In genomic region chr8:12811231-12811630, GRCm38 (mm10) we compare ENCODE assay signal across 10 mouse cellular contexts. TPM values are rescaled to one million over a fixed set of nuclear protein-coding genes. Genes with fewer than 3 reads are reported as not detected.
DNase-seq lines count a peak whose midpoint lies in the region; ATAC-seq and TF ChIP-seq lines count a peak whose summit lies in the region.
"Had no signal": no experiment of that assay in that cellular context is flagged by ENCODE, and none has a peak within 500 bp of the region (broad histone marks: within the 10 kb centered on the region; RNA-seq: fewer than 3 reads in every experiment).

No protein-coding gene starts in this region.

- no peak for TF ChIP-seq POLR2A in kidney, adult 2 months (IDR thresholded peaks at IDR 0.05; ENCODE audit: low read depth, low read length)

- peak; percentile 32 for DNase-seq in kidney, adult 2 months
- no peak for DNase-seq in kidney, adult 8-10 months
- DNase-seq in midbrain, postnatal 0 days (ENCODE audit: low spot score) = peak; percentile 46
- peak; percentile 17 for DNase-seq in ZHBTc4 (ENCODE audit: low read depth, low spot score)
- DNase-seq in T-cell, adult 2 months (ENCODE audit: low spot score) = no peak

- H3K36me3 ChIP-seq in kidney, adult 2 months (ENCODE audit: control insufficient read depth, insufficient read depth, low read length) = peaks cover 2% of the 10 kb centered on the region; the same call in 1 of the 2 replicates
- peaks cover 27% of the 10 kb centered on the region for H3K36me3 ChIP-seq in midbrain, postnatal 0 days (ENCODE audit: insufficient read depth, low read length)
- H3K36me3 ChIP-seq in midbrain, embryonic 16.5 days (ENCODE audit: control insufficient read depth, insufficient read depth, low read length) = peaks cover 3% of the 10 kb centered on the region
- H3K36me3 ChIP-seq in forebrain, embryonic 12.5 days (replicated peaks) = peaks cover 17% of the 10 kb centered on the region

- no peak for ATAC-seq in midbrain, postnatal 0 days (ENCODE audit: low FRiP score)
- no peak for ATAC-seq in midbrain, embryonic 16.5 days
- no peak for ATAC-seq in forebrain, embryonic 12.5 days (ENCODE audit: low FRiP score)
- ATAC-seq: hindbrain, embryonic 16.5 days had no signal

- 44% methylated on average over 6 of the region's 6 CpGs for WGBS in kidney, adult 2 months
- WGBS in midbrain, postnatal 0 days = 45% methylated on average over 6 of the region's 6 CpGs
- 46% methylated on average over 6 of the region's 6 CpGs for WGBS in midbrain, embryonic 16.5 days
- 52% methylated on average over 6 of the region's 6 CpGs for WGBS in forebrain, embryonic 12.5 days

- TF ChIP-seq CTCF in kidney, adult 2 months (conservative IDR thresholded peaks at IDR 0.05; ENCODE audit: insufficient read depth, insufficient read length, low read depth, low read length) = peak; percentile 28; the same call in 1 of the 2 replicates
- TF ChIP-seq CTCF in midbrain, postnatal 0 days (IDR thresholded peaks at IDR 0.05) = peak; percentile 54; the same call in 1 of the 2 replicates

- 0 out of 2 replicates have a peak, but pooled peaks cover 2% of the 10 kb centered on the region for H3K4me1 ChIP-seq in kidney, adult 2 months (ENCODE audit: control insufficient read depth, insufficient read depth, low read length)
- H3K4me1 ChIP-seq in midbrain, postnatal 0 days (ENCODE audit: insufficient read depth, low read length) = no peaks in the 10 kb centered on the region
- no peaks in the 10 kb centered on the region; the same call in 1 of the 2 replicates for H3K4me1 ChIP-seq in midbrain, embryonic 16.5 days (ENCODE audit: control insufficient read depth, insufficient read depth, low read length)
- H3K4me1 ChIP-seq in forebrain, embryonic 12.5 days = peaks cover 7% of the 10 kb centered on the region
- H3K4me1 ChIP-seq: embryonic facial prominence, embryonic 15.5 days had no signal

- H3K4me2 ChIP-seq in midbrain, postnatal 0 days (ENCODE audit: low read depth, low read length, poor library complexity, severe bottlenecking) = no peak overlapping the region
- H3K4me2 ChIP-seq in midbrain, embryonic 16.5 days (ENCODE audit: low read length) = no peak overlapping the region
- no peak overlapping the region for H3K4me2 ChIP-seq in forebrain, embryonic 12.5 days
- H3K4me2 ChIP-seq: embryonic facial prominence, embryonic 15.5 days; neural tube, embryonic 13.5 days had no signal

- no peaks in the 10 kb centered on the region for H3K27me3 ChIP-seq in kidney, adult 2 months (replicated peaks; ENCODE audit: control insufficient read depth, insufficient read depth, low read length)
- H3K27me3 ChIP-seq in midbrain, postnatal 0 days (ENCODE audit: insufficient read depth, low read length) = no peaks in the 10 kb centered on the region
- no peaks in the 10 kb centered on the region for H3K27me3 ChIP-seq in midbrain, embryonic 16.5 days (ENCODE audit: control insufficient read depth, insufficient read depth, low read depth, low read length)
- H3K27me3 ChIP-seq in forebrain, embryonic 12.5 days = no peaks in the 10 kb centered on the region
- H3K27me3 ChIP-seq: embryonic facial prominence, embryonic 15.5 days; neural tube, embryonic 13.5 days had no signal

- no peaks in the 10 kb centered on the region for H3K9me3 ChIP-seq in midbrain, postnatal 0 days (ENCODE audit: low read length)
- no peaks in the 10 kb centered on the region for H3K9me3 ChIP-seq in midbrain, embryonic 16.5 days (replicated peaks; ENCODE audit: control insufficient read depth, low read length, poor library complexity, severe bottlenecking)
- H3K9me3 ChIP-seq in forebrain, embryonic 12.5 days = no peaks in the 10 kb centered on the region
- H3K9me3 ChIP-seq: embryonic facial prominence, embryonic 15.5 days; neural tube, embryonic 13.5 days had no signal

- no peak overlapping the region for H3K4me3 ChIP-seq in kidney, adult 2 months (ENCODE audit: insufficient read depth, low read depth, low read length)
- H3K4me3 ChIP-seq in midbrain, postnatal 0 days (ENCODE audit: low read depth, low read length) = no peak overlapping the region
- H3K4me3 ChIP-seq in midbrain, embryonic 16.5 days (ENCODE audit: low read depth, low read length) = no peak overlapping the region
- H3K4me3 ChIP-seq in forebrain, embryonic 12.5 days (replicated peaks) = no peak overlapping the region
- H3K4me3 ChIP-seq: embryonic facial prominence, embryonic 15.5 days; neural tube, embryonic 13.5 days had no signal

- no peak overlapping the region for H3K9ac ChIP-seq in midbrain, postnatal 0 days (replicated peaks; ENCODE audit: low read length, poor library complexity, severe bottlenecking)
- no peak overlapping the region for H3K9ac ChIP-seq in midbrain, embryonic 16.5 days (ENCODE audit: low read depth, low read length)
- no peak overlapping the region for H3K9ac ChIP-seq in forebrain, embryonic 12.5 days
- H3K9ac ChIP-seq: embryonic facial prominence, embryonic 15.5 days; neural tube, embryonic 13.5 days had no signal

- no peak overlapping the region for H3K27ac ChIP-seq in kidney, adult 2 months (ENCODE audit: insufficient read depth, low read depth, low read length)
- H3K27ac ChIP-seq in midbrain, postnatal 0 days (ENCODE audit: low read depth, low read length) = no peak overlapping the region
- no peak overlapping the region for H3K27ac ChIP-seq in midbrain, embryonic 16.5 days (ENCODE audit: low read length)
- H3K27ac ChIP-seq in forebrain, embryonic 12.5 days = no peak overlapping the region
- H3K27ac ChIP-seq: embryonic facial prominence, embryonic 15.5 days; neural tube, embryonic 13.5 days had no signal

RNA-seq across cellular contexts. Expression of gene Atp11a, which starts 54.4 kb away (rescaled TPM):
- 176 and 271 TPM in 2 replicates for polyA plus RNA-seq in kidney, adult 2 months (2012; rRNA removed)
- 43.8 and 45.9 TPM in 2 replicates for total RNA-seq in midbrain, postnatal 0 days (2014; rRNA removed)
- polyA plus RNA-seq in midbrain, postnatal 0 days (2015; fragmentation: Nextera tagmentation; extraction: Ambion mirVana) = 10.3 and 13.8 TPM in 2 replicates
- 10.3 and 13.6 TPM in 2 replicates for polyA plus RNA-seq in midbrain, embryonic 16.5 days (2015; fragmentation: Nextera tagmentation; extraction: Ambion mirVana)
- 13.9 and 19.1 TPM in 2 replicates for polyA plus RNA-seq in forebrain, embryonic 12.5 days (2016; fragmentation: Nextera tagmentation; extraction: Ambion mirVana)

Comparison
In these comparisons a context has a peak if more than half of its experiments do, and no peak if none do; other contexts are left out.
1. DNase-seq: peak in kidney, adult 2 months (single experiment), midbrain, postnatal 0 days (single experiment) and ZHBTc4 (single experiment); none in kidney, adult 8-10 months (0 of 2) and T-cell, adult 2 months (single experiment).